Mouse (Mus musculus) layer of hippocampus, postnatal 25 days (tissue): ENCODE data around the gene Ankrd27. TPM values are rescaled to one million over a fixed set of nuclear protein-coding genes. Genes with fewer than 3 reads are reported as not detected.

Source experiments
- DNase-seq, 2 experiments: peaks; one replicate each; pipeline ENCODE4 v3.0.0; 2022; ENCODE audit warnings: mixed read lengths in 2 of 2, low spot score in 1 of 2; ENCODE audit errors: extremely low spot score in 1 of 2
- total RNA-seq, 2 experiments: library from RNA; stranded (reverse); gene quantifications; 2 replicates each; pipeline ENCODE4 v1.2.3; 2021

Ankrd27 gene
- total RNA-seq, 2 experiments from 2014 or later: 31.6 to 40.0 TPM

DNA sequence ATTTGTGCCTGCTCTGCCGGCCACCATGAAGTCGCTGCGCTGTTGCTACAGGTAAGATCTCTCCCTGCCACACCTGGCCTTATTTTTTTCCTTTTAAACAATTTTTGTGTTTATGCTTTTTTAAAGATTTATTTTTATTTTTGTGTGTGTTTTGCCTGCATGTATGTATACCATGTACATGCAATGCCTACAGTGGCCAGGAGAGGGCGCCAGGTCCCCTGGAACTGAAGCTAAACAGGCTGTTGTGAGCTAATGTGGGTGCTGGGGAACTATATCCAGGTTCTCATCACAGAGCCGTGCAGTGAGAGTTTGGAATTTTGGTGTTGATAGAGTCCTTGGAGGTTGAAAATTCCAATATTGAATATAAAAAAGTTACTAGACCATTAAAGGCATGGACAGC lies 42.5 kb downstream of the Ankrd27 start:
- peak in 1 of 2 experiments; percentile 30 for DNase-seq

DNA sequence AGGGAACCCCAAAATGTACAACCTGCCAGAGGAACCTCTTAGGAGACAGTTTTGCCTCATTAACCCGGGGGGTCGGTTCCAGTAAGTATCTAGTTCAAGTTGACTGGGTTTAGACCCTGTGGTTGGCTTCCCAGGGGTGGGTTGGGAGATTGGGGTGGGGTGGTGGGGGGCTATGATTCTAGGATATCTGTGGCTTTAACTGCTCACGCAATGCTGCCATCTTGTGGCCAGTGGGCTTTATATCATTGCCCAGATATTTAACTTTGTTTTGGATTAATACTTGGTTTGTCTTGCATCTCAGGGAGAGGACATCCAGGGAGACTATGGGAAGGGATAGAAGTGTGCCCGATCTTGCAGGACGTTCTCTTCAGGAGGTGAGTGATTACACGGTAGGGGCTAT lies 50.2 kb downstream of the Ankrd27 start:
- DNase-seq: peak in 1 of 2 experiments; percentile 58

DNA sequence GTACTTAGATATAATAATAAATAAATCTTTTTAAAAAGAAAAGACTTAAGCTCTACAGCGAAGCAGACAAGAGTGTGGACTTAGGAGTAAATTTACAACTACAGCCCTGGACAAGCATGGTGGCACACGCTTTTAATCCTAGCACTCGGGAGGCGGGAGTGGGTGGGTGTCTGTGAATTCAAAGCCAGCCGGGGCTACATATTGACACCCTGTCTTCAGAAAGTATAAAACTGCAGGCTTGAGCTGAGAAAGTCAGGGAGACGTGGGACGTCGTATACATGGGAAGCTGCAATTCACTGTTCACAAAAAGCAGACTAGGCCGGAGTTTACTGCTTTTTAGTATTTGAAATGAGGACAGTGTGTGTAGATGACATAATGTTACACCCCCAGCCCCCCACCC lies 50.8 kb downstream of the Ankrd27 start:
- no peak for DNase-seq

DNA sequence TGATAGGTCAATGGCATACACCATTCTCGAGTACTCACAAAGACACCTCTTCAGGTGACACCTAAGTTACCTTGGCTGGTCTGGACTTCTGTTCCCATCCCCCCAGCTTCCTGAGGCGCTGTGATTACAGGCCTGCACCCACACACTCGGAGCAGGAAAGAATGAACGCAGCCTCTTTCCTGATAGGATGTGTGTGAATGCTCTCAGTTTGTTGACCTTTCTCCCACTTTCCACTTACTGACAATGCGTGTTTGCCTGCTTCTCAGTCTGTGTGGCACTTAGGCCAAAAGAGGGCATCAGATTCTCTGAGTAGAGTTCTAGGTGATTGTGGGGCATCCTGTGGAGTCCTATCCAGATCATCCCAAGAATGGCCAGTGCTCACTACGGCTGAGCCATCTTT lies 54.0 kb downstream of the Ankrd27 start:
- no peak for DNase-seq

DNA sequence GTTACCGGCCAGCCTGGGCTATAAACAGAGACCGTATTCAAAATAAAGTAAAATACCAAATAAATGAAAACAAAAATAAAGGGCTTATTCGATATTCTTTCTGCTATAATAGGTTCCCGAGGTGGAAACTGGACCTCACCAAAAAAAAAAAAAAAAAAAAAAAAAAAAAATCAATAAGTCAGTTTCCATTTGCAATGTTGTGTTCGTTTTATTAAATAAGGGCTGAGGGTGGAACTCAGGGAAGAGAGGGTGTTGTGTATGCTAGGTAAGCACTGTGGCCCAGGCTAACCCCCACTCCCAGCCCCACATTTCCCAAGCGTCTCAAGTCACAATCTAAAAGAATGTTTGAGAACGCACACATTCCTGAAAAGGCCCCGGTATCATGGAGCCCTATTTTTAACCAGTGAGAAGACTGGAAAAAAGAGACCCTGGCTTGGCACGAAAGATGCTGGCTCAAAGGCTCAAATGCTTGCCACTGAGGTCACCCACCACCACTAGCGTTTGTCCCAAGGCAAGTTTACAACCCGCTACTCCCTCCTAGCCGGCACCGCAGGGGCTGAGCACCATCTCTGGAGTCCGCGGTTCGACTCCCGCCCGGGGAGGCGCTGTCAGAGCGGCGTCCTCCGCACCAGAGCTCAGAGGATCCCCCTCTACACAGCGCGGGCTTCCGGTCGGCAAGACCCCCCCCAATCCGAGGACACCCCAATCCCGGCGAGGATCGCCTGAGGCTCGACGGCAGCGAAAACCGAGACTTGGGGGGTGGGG lies 60.5 kb downstream of the Ankrd27 start:
- no peak for DNase-seq

DNA sequence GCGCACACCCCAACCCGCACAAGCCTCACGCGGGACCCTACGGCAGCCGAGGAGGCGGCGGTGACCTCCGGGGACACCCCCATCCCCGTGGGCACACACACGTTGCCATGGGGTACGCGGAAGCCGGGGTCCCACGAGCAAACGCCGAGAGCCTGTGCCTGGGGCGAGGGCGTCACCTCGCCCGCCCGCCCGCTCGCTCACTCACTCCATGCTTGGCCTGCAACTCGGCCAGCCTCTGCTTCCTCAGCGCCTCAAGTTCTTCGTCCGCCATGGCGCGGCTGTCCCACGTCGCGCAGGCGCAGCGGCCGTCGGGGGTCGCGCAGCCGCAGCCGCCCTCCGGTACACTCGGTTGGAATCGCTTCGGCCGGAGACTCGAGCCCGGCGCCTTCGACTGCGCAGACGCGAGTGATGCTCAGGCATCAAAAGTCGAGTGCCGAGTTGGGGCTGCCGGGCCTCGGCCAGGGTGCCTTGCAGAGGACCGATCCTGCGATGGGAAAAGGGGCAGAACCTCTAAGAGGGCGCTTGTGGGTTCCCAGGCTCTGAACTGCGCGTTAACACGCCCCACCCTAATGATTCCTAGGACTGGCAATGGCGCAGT lies 61.2 kb downstream of the Ankrd27 start, which contains the start of gene Pdcd5:
TSS of gene Pdcd5 (minus strand) at position 421 of the 598 bp plus-strand sequence.
- DNase-seq: peak; percentile 97 to 99

DNA sequence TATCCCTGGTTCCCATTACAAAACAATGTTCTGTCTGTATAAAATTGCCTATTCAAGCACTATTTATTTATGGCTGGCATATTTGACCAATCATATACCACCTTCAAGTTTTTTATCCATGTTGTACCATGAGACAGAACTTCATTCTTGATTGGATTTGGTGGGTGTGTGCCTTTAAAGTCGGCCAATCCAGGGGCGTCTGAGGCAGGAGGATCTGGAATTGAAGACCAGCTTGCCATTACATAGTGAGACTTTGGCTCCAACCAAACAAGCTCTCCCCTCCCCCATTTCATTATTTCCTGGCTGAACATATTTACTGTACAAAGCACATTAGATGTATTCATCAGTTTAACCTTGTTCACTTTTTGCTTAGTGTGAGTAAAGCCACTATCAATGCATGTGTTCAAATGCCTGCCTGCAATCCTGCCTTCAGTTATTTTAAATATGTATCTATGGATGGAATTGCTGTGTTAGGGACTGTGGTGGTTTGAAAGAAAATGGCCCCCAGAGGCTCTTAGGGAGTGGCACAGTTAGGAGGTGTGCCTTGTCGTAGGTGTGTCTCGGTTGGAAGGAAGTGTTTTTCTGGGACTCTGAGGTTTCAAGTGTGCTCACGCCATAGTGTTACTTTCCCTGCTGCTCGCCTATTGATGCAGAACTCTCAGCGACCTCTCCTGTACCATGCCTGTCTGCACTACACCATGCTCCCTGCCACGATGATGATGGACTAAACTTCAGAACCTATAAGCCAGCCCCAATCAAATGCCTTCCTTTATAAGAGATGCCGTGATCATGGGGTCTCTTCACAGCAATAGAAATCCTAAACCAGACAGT lies 62.4 kb downstream of the Ankrd27 start:
- DNase-seq: no peak

DNA sequence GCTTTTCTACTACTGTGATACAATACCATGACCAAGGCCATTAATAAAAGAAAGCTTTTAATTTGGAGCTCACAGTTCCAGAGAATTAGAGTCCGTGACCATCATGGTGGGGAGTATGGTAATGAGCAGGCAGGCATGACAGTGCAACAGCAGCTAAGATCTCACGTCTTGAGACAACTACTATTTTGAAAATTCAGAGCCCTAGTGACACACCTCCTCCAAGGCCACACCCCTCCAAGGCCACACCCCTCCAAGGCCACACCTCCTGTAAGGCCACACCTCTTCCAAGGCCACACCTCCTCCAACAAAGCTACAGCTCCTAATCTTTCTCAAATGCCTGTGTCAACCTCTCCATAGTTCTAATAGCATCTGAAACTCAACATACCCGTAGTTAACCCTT lies 63.0 kb downstream of the Ankrd27 start:
- no peak for DNase-seq

DNA sequence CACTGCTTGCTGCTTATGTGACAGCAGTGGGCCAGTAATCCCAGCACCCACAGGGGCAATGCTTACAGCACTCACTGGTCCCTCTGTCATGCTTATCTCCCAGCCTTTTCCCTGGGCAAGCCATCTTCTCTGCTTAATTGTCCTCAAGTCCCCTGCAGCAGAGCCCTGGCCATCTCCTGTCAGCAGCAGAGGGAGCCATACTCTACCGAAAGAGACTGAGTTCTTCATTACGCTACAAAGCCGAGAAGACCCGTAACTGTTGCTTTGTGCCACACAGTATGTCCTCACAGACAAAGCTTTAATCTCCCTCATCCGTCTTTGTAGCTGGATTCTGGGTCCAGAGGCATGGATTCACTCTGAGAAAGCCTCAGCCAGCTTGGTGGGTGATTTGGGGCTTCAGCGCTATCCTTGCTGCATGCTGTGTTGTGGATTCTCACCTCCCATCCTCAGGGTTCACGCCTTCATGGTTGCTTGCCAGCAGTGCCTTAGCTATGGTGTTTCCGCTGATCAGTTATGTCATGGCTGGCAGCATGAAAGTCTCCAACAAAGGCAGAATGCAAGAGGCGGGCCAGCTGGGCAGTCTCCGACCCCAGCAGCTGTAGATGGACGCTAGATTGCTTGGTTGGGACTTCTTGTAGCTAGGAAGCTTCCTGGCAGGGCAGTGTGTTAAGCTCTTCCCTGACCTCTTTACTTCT lies 64.8 kb downstream of the Ankrd27 start:
- peak; percentile 31 to 56 for DNase-seq

DNA sequence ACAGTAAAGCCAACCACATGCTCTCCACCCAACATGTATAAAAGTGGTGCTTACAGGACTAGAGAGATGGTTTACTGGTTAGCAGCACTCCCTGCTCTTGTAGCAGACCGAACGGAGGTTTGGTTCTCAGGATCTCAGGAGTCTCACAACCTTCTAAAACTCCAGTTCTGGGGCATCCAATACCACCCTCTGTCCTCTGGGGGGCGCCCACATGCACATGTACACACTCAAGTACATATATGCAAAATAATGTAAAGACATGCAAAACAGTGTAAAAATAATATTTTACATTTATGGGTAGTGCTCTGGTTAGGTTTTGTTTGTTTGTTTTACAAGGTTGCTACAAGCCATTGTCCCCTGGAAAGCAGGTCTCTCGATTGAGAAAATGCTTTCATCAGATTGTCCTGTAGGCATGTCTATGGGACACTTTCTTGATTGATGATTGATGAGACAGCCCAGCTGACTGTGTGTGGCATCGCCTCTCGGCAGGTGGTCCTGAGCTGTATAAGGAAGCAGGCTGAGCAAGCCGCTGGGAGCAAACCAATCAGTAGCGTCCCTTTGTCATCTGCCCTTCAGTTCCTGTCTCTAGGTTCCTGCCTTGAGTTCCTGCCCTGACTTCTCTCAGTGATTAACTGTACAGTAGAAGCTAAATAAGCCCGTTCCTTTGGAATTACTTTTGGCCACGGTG lies 65.7 kb downstream of the Ankrd27 start:
- no peak for DNase-seq

DNA sequence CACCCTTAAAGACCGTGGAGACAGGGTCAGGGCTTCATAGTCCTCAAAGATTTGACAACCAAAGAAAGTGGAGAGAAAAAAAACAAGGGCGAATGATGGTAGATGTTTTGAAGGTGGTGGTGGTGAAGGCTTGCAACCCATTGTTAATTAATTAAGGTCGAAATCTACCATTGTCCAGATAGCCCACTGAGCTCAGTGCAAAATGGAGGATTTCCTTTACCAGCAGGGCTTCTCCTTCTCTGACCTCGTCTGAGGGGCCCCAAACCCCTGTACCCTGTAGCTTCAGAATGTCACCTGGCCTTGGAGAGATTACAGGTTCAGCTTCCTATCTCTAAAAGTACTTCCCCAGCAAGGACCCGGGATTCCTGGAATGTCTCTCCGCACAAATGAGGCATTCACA lies 71.8 kb downstream of the Ankrd27 start:
- no peak for DNase-seq

DNA sequence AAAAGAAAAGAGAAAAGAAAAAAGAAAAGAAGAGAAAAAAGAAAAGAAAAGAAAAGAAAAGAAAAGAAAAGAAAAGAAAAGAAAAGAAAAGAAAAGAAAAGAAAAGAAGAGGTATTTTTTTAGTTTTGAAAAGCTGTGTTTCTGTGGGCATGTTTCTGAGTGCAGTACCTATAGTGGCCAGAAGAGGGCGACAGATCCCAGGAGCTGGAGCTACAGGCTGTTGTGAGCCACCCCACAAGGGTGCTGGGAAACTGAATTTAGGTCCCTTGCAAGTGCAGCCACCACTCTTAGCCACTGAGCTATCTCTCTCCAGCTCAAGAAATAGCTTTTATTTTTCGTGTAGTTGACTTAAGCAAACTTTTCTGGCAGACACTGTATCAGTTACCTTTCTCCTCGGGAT lies 73.1 kb downstream of the Ankrd27 start:
- DNase-seq: peak in 1 of 2 experiments; percentile 31

DNA sequence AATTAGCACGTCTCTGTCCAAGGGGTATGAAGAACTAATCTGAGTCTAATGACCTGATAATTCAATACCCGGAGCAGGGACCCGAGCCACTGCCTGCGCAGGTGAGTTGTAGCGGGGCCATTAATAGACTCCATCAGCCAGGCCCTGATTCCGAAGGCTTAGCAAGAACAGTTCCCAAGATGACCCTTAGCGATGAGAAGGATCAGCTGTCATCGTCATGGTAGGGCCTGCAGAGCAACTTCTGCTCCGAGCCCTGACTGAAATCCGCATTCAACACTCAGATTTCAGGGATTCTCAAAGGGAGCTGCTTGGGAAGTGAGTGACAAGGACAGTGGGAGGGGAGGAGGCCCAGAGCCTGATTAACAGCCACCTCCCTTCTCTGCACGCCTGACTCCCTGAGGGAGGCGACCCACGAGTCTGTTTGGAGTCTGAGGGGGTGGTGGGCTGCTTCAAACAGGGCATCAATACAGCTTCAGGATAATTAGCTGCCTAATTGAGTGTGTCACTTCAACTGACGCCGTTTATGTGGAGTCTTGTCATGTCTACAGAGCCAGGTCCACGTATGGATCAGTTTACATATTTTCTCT lies 77.8 kb downstream of the Ankrd27 start:
- no peak for DNase-seq

DNA sequence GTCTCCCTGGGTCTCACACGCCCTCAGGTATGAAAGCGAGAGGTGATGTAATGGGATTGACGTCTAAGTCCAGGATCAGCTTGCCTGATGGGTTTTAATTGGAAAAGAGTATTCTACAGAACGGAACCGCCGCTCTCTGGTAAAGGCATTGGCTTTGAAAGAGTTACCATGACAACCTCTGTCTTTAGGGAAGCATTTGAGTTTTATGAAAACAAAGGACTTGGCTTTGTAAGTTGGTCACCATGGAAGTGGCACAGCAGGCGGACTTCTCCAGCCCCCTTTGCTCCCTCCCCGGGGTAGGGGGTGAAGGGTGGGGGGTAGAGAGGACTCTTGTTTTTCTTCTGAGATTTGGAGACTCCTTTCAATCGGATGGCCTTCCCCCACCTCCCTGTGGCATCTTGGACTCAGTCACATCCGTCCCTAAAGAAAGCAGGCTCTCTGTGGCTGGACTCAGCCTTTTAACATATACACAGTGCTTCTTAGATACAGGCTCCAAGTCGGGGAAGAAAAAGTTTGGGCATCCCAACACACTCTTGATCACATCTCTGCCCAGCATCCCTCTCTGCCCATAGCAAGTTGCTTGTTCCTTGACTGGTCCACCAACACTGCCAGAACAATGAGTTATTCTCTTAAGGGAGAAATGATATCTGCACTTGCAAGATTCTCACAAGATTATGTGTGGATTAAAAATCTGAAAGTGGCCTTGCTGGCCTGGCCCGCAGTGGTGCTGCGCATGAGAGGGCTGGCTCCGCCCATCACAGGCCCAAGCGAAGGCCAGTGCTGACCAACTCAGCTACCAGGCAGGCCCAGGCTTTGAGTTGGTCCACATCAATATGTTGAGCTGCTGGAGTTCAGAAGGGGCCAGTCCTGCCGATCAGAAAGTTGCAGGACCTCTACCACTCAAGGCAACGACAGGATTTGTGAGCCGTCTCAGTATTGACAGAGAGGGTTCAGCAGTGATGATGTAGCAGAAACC lies 82.3 kb downstream of the Ankrd27 start:
- DNase-seq: no peak

DNA sequence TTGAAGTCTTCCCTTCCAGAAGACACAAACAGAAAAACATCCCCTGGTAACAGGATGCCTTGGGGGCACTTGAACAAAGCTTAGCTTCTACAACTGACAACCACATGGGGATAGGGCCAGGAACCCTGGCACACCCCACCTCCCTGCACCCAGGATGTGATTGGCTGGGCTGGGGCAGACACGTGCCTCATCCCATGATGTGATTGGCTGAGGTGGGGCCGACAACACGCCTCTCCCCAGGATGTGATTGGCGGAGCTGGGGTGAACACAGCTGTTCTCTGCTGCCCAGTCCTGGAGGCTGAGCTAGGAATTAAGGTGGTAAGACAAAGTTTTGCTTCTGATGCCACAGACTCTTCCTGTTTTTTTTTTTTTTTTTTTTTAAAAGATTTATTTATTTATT lies 92.9 kb downstream of the Ankrd27 start:
- no peak for DNase-seq

DNA sequence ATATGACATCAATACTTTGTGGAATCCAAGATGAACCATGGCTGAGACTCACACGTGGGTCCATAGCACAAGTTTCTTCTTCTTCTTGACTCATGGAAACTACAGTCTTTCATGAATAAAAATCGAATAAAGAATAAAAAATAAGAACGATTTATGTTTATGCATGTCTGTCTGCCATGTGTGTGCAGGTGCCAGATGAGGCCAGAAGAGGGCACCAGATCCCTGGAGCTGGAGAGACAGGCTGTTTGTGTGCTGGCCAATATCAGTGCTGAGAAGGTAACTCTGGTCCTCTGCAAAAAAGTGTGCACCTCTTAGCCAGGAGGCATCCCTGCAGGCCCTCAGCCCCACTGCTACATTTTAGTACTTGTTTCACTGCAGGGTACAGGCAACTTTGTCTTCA lies 95.5 kb downstream of the Ankrd27 start:
- DNase-seq: no peak

DNA sequence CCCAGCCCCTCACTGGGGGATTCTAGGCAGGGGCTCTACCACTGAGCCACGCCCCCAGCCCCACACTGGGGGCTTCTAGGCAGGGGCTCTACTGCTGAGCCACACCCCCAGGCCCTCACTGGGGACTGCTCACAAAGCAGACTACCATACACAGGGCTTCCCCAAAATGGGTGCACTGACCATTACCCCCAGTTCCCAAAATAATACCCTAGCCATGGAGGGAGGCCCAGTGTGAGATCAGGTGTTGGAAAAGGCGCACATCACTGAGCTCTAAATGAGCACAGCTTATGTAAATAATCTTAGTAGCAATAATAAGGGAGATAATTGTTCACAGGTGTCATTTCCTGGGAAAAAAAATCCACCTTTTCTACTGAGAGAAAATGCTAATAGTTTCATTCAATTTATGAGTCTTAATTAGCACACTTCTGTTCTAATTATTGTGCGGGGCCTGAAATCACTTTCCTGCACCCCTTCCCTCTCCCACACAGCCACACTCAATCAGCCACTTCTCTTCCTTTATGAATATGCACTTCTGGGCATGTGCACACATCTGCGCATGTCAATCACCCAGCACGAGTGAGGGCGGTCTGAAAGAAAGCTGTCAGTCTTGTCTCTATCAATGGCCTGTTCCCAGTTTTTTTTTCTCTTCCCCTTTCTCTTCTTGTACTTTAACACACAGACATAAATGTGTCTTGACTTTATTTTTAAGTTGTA lies 97.5 kb downstream of the Ankrd27 start:
- DNase-seq: no peak

DNA sequence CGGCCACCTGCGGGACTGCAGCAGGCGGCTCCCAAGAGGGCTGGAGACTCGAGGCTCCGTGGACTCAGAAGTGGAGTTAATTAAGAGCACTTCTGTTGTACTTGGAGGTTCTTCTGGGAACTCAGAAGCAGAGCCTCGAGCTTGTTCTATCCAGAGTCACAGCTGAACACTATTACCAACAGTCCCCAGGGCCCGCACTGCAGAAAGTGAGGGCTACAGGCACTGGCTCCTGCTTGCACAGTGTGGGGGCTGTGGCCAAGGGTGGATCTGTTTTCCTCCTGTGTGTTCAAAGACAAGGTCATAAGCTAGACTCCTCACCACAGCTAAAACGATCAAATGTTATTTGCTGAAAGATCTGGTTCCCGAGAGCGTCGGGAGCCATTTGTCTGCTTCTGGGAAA lies 100.2 kb downstream of the Ankrd27 start:
- DNase-seq: no peak
